Mouse (Mus musculus) heart, adult 2 months (tissue): ENCODE results near the gene Ccdc188. TPM values are rescaled to one million over a fixed set of nuclear protein-coding genes. Genes with fewer than 3 reads are reported as not detected.

Experiments used
- DNase-seq, 2 experiments: peaks; one replicate each; pipeline ENCODE4 v3.0.0; 2021
- H3K27ac ChIP-seq: fragments of 200-600 bp; 2 replicates; pipeline ENCODE4 v1.8.1; 2022
- H3K27me3 ChIP-seq: fragments of 200-500 bp; 2 replicates; pipeline ENCODE4 v1.6.1; 2012; ENCODE audit warnings: mild to moderate bottlenecking, low read length, inconsistent platforms, mixed read lengths; ENCODE audit not compliant: control insufficient read depth, insufficient read depth
- H3K36me3 ChIP-seq: fragments of 200-500 bp; 2 replicates; pipeline ENCODE4 v1.6.1; 2012; ENCODE audit warnings: low read length, inconsistent platforms; ENCODE audit not compliant: control insufficient read depth, insufficient read depth
- H3K4me1 ChIP-seq: fragments of 200-500 bp; 2 replicates; pipeline ENCODE4 v1.6.1; 2011; ENCODE audit warnings: low read length; ENCODE audit not compliant: control insufficient read depth, insufficient read depth
- H3K4me3 ChIP-seq: fragments of 200-600 bp; 2 replicates; pipeline ENCODE4 v1.8.1; 2022
- H3K79me2 ChIP-seq: fragments of 200-500 bp; replicated peaks from 2 replicates; pipeline ENCODE4 v1.6.1; 2012; ENCODE audit warnings: mild to moderate bottlenecking, inconsistent platforms, low read length, moderate library complexity, mixed read lengths; ENCODE audit not compliant: control insufficient read depth, insufficient read depth
- H3K9ac ChIP-seq: fragments of 200-500 bp; 2 replicates; pipeline ENCODE4 v1.6.1; 2012; ENCODE audit warnings: low read depth, mild to moderate bottlenecking, control low read depth, inconsistent platforms, low read length, mixed read lengths
- CTCF ChIP-seq: fragments of 200-600 bp; IDR thresholded peaks from 2 replicates; pipeline ENCODE4 v1.8.1; 2022; ENCODE audit warnings: antibody characterized with exemption, mild to moderate bottlenecking, moderate library complexity
- EP300 ChIP-seq: fragments of 200-500 bp; IDR thresholded peaks from 2 replicates; pipeline ENCODE4 v1.6.1; 2011; ENCODE audit warnings: low read depth, low read length, control low read depth; ENCODE audit not compliant: insufficient read depth
- POLR2A ChIP-seq: fragments of 200-500 bp; IDR thresholded peaks from 2 replicates; pipeline ENCODE4 v1.6.1; 2011; ENCODE audit warnings: mild to moderate bottlenecking, low read depth, low read length, control low read depth; ENCODE audit not compliant: insufficient read depth
- WGBS: fragments of 180-500 bp; shearing (Covaris S2); methylation state at CpG from one replicate; pipeline ENCODE4 v1.1.7; 2018; 5-methylcytosine and 5-hydroxymethylcytosine counted together
- intact Hi-C: fragments of 180-260 bp; cut with DNase I; formaldehyde crosslinking; loops from one replicate; pipeline ENCODE4 v1.15.1; 2025
- polyA plus RNA-seq: library from polyadenylated mRNA; depleted of rRNA; stranded (reverse); fragments of >200 nt; gene quantifications from 2 replicates; pipeline ENCODE4 v1.2.3, GENCODE M21; 2012
- total RNA-seq, 2 experiments: library from RNA; stranded (reverse); gene quantifications; 2 replicates each; pipeline ENCODE4 v1.2.3; 2021

Ccdc188 gene
- total and polyA plus RNA-seq, 3 experiments, result not detected

DNA sequence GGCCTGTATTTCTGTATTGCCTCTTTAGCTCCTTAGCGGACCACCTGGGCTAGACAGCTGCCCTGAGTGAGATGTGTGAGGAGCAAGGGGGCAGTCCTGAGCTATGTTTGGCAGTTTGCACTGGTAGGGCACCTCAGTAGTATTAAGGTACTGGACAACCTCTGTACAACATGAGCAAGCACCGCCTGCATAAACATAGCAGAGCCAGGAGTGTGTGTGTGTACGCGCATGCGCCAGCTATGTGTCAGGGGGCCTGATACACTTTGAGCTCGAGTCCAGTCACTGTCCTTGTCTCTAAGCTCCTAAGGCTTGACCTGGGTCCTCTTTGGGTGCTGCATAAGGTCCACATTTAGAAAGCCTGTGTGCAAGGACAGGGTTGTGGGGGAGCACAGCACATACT is 12.9 kb downstream of the Ccdc188 start:
- TF ChIP-seq EP300 (0 out of 2 replicates have a peak, but pooled peaks have one; percentile 4), CTCF (no peak)
- peak overlapping the region; percentile 85 for H3K27ac ChIP-seq
- no peak overlapping the region for H3K9ac ChIP-seq
- H3K36me3 ChIP-seq, result no peaks in the 10 kb centered on the region
- no peak for DNase-seq
- H3K4me3 ChIP-seq, result no peak overlapping the region
- peaks cover 4% of the 10 kb centered on the region for H3K79me2 ChIP-seq
- peaks cover 29% of the 10 kb centered on the region for H3K4me1 ChIP-seq
- intact Hi-C loops, result loop anchor here (10.0 kb wide), 1 partner anchor 306 kb away; the partner anchor contains the start of gene Slc25a1
- H3K27me3 ChIP-seq, result no peaks in the 10 kb centered on the region
- 62% methylated on average over 6 of the region's 6 CpGs for WGBS

DNA sequence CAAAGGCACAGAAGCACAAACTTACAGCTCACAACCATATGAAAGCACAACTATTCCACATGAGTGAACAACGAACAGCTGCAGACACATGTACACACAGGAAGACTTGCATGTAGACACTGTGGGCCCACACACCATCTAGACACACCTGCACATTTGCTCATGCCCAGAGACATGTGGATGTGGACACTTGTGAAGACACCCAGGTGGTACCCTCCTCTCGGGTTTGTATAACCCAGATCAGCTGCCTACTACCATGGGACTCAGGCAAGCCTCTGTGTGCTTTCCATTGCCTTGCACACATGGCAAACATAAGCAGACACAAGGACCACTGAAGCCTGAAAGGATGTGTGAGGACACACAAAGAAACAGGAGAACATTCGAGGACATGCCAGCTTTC is 13.4 kb downstream of the Ccdc188 start:
- no peaks in the 10 kb centered on the region for H3K27me3 ChIP-seq
- H3K36me3 ChIP-seq, result no peaks in the 10 kb centered on the region
- no peak overlapping the region for H3K4me3 ChIP-seq
- intact Hi-C loops, result loop anchor here (10.0 kb wide), 1 partner anchor 306 kb away; the partner anchor contains the start of gene Slc25a1
- H3K9ac ChIP-seq, result no peak overlapping the region
- H3K4me1 ChIP-seq, result peaks cover 29% of the 10 kb centered on the region
- H3K79me2 ChIP-seq, result peaks cover 4% of the 10 kb centered on the region
- peak overlapping the region; percentile 85; the same call in 1 of the 2 replicates for H3K27ac ChIP-seq
- no peak for DNase-seq
- TF ChIP-seq POLR2A, result no peak
- no peak for TF ChIP-seq EP300
- no peak for TF ChIP-seq CTCF
- WGBS, result 65% methylated on average over 3 of the region's 3 CpGs

DNA sequence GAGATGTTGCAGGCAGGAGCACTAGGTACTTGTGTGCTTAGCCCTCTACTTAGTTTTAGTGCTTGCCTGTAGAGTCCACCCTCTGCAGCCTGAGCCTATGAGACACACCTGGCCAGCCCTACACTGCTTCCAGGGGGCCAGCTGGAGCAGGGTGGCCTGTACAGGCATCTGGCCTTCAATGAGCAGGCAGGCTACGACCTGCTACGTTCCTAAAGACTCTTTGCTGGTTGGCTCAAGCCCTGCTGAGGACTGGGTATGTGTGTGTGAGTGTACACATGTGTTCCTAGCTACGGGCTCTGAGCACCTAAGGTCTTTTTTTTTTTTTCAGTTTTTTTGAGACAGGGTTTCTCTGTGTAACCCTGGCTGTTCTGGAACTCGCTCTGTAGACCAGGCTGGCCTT is 13.8 kb downstream of the Ccdc188 start:
- DNase-seq, result no peak
- H3K79me2 ChIP-seq, result peaks cover 4% of the 10 kb centered on the region
- H3K9ac ChIP-seq, result no peak overlapping the region
- H3K27ac ChIP-seq, result no peak overlapping the region; the same call in 1 of the 2 replicates
- H3K4me3 ChIP-seq, result no peak overlapping the region
- H3K36me3 ChIP-seq, result no peaks in the 10 kb centered on the region
- TF ChIP-seq POLR2A (no peak), CTCF (no peak), EP300 (no peak)
- H3K4me1 ChIP-seq, result peaks cover 29% of the 10 kb centered on the region
- H3K27me3 ChIP-seq, result no peaks in the 10 kb centered on the region
- 67% methylated on average over 4 of the region's 4 CpGs for WGBS
- intact Hi-C loops, result loop anchor here (10.0 kb wide), 1 partner anchor 307 kb away; the partner anchor contains the start of gene Slc25a1

DNA sequence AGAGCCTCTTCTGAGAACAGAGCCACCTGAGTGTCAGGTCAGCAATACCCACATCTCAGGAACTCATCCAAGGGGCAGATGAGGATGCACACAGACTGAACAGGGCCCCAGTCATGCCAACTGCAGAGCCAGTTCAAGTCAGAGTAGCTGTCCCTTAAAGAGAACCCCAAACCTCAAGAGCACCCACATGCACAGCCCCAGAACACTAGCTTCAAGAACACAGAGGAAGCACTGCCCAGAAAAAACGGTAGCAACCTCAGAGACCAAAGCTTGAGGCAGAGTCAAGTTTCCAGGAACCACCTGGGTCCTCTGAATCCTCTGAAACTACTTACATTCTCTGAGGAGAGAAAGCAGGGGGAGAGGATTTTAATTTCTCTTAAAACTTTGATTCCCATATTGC is 15.8 kb downstream of the Ccdc188 start:
- WGBS, result 7% methylated on average over 1 of the region's 1 CpGs
- peak overlapping the region; percentile 78; the same call in 1 of the 2 replicates for H3K27ac ChIP-seq

DNA sequence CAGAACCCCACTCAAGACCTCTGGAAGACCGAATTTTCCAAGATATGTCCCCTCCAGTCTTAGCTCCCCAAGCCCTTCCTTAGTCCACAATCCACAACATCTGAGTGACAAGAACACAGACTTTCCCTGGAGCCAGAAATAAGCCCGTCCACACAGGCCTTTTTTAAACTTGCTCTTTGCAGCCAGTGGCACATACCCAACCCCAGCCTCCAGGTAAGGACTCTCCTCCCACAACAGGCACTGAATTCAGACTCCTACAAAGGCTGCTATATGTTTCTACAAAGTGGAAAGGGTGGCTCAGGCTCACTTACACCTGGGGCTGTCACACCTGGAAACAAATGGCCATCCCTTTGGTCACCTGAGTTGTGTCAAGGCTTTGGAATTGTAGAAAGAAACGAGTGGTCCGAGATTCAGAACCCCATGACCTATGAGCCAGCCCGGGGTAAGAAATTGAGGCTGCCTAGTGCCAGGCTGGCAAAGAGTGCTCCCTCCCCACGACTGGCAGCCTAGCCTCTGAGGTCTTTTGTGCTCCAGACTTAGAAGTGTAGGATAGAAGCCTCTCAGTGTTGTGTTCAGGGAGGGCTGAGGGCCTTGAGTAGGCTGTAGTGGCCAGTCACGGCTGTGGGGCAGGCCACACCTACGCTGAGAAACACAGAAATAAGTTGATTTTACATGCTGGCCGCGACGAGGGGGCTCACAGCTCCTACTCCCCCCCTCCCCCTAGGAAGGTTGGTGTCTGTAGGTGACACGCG is 16.4 kb downstream of the Ccdc188 start:
- TF ChIP-seq POLR2A (no peak), EP300 (no peak), CTCF (no peak)
- H3K36me3 ChIP-seq, result no peaks in the 10 kb centered on the region
- no peaks in the 10 kb centered on the region for H3K27me3 ChIP-seq
- H3K4me1 ChIP-seq, result peaks cover 24% of the 10 kb centered on the region
- H3K79me2 ChIP-seq, result peaks cover 2% of the 10 kb centered on the region
- intact Hi-C loops, result loop anchor here (2.0 to 10.0 kb wide), 2 partner anchors 15 to 309 kb away; partner anchors contain the start of genes Ranbp1, Slc25a1 and Trmt2a
- H3K4me3 ChIP-seq, result peak overlapping the region; percentile 93
- no peak for DNase-seq
- peak overlapping the region; percentile 78 for H3K27ac ChIP-seq
- H3K9ac ChIP-seq, result peak overlapping the region; percentile 72
- WGBS, result 10% methylated on average over 13 of the region's 13 CpGs

More for the DNA sequence above, 15.8 kb downstream of the Ccdc188 start:
- peaks cover 29% of the 10 kb centered on the region for H3K4me1 ChIP-seq
- no peak for DNase-seq
- no peak for TF ChIP-seq POLR2A
- no peak for TF ChIP-seq CTCF
- no peak for TF ChIP-seq EP300
- no peaks in the 10 kb centered on the region for H3K36me3 ChIP-seq
- no peaks in the 10 kb centered on the region for H3K27me3 ChIP-seq
- H3K4me3 ChIP-seq, result no peak overlapping the region
- H3K9ac ChIP-seq, result no peak overlapping the region
- intact Hi-C loops, result loop anchor here (10.0 kb wide), 1 partner anchor 309 kb away; the partner anchor contains the start of gene Slc25a1
- H3K79me2 ChIP-seq, result peaks cover 4% of the 10 kb centered on the region
